Mouse (Mus musculus) left cerebral cortex, adult 9 months (tissue): ENCODE results near the gene Gosr2.

Experiments
- DNase-seq, 2 experiments: peaks; one replicate each; pipeline ENCODE4 v3.0.0; 2022; ENCODE audit warnings: low spot score in 2 of 2

The Gosr2 gene

GRCm38 (mm10) chr11:103647921-103648620, 49.6 kb downstream of the Gosr2 start:
- DNase-seq = no peak

- DNase-seq = no peak
Measured at GRCm38 (mm10) chr11:103646301-103646700, 51.4 kb downstream of the Gosr2 start.

- no peak for DNase-seq
Measured at GRCm38 (mm10) chr11:103645731-103646130, 52.0 kb downstream of the Gosr2 start.

GRCm38 (mm10) chr11:103643211-103643610, 54.5 kb downstream of the Gosr2 start:
- DNase-seq = no peak

- DNase-seq = no peak
Measured at GRCm38 (mm10) chr11:103639407-103639946, 58.2 kb downstream of the Gosr2 start.

GRCm38 (mm10) chr11:103638790-103639189, 58.9 kb downstream of the Gosr2 start, which contains the start of gene Lyzl6:
Gene Lyzl6, minus strand, starts transcription at chr11:103638890.
- DNase-seq = no peak

- DNase-seq = no peak
Measured at GRCm38 (mm10) chr11:103636261-103636660, 61.4 kb downstream of the Gosr2 start.

GRCm38 (mm10) chr11:103635481-103635880, 62.2 kb downstream of the Gosr2 start:
- no peak for DNase-seq

- DNase-seq = no peak
Measured at GRCm38 (mm10) chr11:103634806-103635205, 62.9 kb downstream of the Gosr2 start.

- DNase-seq = no peak
Measured at GRCm38 (mm10) chr11:103627453-103627852, 70.2 kb downstream of the Gosr2 start.
